Mouse (Mus musculus) monocyte, adult 2 months (primary cell): Measurements from ENCODE around the gene Adam11.

Experiments
- DNase-seq, 2 experiments: peaks; one replicate each; pipeline ENCODE4 v3.0.0; 2022; ENCODE audit warnings: low spot score in 2 of 2, low read depth in 1 of 2

Gene Adam11

DNA sequence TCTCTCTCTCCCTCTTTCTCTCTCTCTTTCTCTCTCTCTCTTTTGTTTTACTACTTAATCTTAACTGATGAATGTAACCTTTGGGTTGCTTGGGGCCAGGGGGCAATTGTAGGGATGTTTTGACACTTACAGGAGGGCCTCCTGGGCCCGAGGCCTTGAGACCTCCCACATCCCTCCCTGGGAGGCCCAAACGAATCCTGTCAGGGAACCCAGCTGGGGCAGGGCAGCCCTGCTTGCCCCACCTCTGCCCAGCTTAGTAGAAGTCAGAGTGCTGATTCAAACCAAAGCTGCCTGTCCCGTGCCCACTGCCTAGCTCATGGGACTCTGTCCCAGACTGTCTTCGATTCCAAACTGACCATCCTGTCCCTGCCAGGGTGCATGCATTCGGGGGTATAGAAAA, 17.4 kb downstream of the Adam11 start:
- DNase-seq = no peak

- DNase-seq = no peak
Observed at GRCm38 (mm10) chr11:102779081-102779638, 17.9 kb downstream of the Adam11 start.

DNA sequence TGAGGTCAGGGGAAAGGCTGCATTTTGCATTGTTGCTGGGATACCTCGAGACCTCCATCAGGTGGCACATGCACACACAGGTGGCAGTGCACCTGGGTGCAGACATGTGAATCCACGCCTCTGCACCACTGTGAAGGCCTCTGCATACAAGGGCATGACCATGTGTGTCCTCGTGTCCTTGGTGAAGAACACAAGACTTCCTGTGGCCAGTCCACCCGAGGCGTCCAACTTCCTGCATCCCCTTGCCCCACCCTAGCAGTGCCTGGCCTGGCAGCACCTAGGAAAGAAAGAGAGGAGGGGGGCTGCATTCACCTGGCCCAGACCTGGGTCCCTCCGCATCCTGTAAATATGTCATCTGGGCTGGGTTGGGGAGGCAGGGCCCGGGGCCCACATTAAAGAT, 18.6 kb downstream of the Adam11 start:
- DNase-seq = no peak

DNA sequence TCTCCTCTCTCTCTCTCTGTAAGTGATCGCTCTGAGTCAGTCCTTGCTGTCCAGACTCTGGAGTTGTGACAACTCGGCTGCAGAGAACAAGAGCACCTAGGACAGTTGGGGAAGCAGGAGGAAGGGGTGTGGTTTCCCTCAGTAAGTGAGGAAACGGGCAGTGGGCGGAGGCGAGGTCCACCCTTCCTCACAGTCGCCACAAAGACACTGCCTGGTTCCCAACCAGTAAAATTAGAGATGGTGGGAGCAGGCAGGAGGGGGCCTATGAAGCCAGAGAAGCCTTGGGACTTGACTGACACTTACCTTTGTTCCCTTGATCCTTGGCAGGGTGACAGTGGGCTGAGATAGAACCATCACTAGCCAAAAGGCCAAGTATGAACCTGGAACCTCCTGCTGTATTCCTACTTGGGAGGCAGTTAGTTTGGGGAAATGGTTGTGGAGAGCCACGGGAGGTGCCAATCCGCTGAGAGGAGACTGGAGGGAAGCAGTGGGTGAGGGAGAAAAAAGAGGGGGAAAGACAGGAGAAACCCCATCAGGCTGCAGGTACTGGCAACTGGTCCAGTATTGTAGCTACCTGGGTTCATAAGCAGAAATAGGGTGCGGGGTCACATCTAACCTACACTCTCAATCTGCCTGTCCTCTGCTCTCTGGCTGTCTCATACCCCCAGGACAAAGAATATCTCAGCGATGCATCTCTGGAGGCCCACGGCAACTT, 19.2 kb downstream of the Adam11 start:
- no peak for DNase-seq

DNA sequence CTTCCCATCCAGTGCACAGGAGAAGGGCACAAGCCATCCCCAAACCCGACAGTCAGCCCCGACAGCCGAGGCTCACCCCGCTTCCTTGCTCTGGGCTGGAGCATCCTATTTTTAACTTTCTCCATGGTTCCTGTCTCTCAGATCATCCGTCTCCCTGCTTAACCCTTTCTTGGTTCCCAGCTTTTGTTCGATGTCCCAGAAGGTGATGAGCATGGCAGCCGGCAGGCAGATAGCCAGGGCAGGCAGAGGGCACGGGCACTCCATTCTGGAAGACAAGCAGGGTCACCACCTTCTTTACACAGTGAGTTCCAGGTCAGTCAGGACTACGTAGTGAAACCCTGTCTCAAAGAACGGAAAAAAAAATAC, 19.7 kb downstream of the Adam11 start:
- no peak for DNase-seq

DNA sequence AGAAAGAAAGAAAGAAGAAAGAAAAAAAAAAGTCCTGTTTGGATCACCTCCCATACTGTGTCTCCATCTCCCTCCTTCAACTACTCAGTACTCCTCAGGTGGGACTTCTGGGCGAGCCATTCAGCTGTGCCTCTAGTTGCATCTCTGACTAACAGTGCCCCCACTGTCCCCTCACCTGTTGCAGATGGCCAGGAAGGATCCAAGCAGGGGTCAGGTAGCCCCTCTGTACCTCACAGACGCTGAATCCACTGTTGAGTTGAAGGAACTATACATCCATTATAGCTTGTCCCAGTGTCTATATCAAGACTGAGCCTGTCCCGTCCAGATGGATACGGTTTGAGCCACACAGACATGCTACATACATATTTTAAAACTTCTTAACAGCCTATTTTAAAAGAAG, 20.3 kb downstream of the Adam11 start:
- DNase-seq = no peak

GRCm38 (mm10) chr11:102783443-102783842, 22.2 kb downstream of the Adam11 start:
- no peak for DNase-seq

DNA sequence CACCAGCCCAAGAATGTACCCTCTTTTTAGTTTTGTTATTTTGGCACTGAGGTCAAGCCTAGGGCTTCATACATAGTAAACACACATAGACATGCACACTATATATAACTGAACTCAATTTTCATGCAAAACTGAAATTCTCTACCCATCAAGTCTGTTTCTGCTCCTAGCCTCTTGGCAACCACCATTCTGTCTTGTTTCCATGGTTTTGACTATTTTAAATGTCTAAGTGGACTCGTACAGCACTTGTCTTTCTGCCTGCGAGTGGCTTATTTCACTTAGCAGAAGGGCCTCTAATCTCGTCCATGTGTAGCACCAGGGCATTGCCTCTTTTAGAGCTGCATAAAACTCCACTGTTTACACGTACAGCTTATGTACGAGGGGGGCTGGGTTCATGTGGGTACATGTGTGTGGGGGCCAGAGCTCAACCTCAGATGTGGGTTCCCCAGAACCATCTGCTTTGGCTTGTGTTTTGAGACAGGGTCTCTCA, 26.5 kb downstream of the Adam11 start:
- DNase-seq = no peak

DNA sequence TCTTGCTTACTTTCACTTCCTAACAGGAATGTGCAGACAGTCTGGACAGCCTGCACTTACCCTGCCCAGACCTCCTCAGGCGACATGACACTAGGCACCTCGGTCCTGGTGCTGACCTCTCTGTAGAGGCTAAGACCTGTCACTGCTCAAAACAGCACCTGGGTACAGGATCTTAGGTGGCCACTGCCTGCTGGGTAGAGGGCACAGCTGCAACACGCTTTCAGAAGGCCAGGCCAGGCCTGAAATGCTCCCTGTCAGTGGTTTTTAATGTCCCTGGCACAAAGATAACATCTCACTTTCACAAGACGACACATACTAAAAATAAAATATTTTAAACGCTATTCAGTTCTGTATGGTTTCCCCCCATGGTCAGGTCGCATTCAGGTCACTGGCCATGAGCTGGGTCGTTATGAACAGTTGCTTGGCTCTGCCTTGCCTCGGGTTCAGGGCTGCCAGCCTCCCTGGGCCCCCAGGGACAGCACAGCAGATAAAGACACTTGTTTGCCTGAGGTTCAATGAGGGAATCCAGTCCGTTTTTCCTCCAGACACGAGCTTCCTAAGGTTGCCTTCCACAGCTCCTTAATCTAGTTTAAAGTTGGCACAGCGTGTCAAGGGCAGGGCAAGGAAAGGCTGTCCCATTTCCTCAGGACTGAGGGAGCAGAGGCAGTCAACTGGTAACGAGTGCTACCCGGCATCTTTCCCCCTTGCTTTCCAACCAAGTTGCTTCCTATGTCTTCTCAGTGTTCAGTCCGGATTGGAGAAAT, 30.6 kb downstream of the Adam11 start:
- DNase-seq = no peak

- DNase-seq = no peak
Observed at GRCm38 (mm10) chr11:102794157-102794556, 32.9 kb downstream of the Adam11 start.

DNA sequence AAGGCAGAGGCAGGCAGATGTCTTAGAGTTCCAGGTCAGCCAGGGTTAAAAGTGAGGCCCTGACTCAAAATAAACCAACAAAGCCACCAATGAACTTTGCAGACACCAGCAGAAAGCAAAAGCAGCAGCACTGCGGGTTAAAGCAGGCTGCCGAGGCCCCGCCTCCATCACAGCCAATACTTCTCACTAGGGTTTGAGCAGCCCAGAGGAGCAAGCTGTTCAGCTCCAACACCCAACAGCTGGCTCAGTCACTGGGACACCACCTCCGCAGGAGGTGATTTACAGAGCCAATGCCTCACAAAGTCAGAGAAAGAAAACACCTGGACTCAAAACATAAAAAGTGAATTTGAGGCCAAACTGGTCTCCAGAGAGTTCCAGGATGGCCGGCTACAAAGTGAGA, 42.2 kb downstream of the Adam11 start:
- DNase-seq = no peak

- no peak for DNase-seq
Observed at GRCm38 (mm10) chr11:102808246-102808645, 47.0 kb downstream of the Adam11 start.

DNA sequence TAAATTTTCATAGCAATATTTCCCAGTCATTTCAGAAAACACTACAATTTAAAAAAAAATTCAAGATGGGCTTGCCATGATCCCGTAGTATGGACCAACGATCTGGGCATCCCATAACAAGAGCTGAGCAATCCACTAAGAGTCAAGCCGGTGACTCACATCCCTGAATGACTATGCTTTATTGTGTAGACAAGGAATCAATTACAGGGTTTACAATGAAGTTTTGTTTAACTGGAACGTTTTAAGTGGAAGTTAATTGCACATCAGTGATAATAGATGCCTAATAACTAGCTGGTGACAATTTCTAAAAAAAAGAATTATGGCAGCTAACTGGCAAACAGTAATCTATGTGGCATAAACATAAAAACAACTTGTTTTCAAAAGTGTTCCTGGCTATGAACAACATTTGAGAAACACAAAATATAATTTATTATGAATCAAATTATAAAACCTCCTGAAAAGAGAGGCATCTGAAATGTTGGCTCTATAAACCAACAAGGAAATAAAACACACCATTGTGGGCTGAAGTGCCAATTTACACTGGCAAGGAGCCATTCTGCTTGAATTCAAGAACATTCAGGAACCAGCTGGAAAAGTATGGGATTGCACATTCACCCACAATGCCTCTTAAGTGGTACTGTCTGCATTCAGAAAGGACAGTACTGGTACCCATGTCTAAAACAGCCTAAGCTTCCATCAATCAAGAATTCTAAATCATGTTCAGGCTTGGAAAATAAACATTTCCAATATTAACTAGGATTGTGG, 49.7 kb downstream of the Adam11 start:
- no peak for DNase-seq

- no peak for DNase-seq
Observed at GRCm38 (mm10) chr11:102814881-102815280, 53.6 kb downstream of the Adam11 start.

DNA sequence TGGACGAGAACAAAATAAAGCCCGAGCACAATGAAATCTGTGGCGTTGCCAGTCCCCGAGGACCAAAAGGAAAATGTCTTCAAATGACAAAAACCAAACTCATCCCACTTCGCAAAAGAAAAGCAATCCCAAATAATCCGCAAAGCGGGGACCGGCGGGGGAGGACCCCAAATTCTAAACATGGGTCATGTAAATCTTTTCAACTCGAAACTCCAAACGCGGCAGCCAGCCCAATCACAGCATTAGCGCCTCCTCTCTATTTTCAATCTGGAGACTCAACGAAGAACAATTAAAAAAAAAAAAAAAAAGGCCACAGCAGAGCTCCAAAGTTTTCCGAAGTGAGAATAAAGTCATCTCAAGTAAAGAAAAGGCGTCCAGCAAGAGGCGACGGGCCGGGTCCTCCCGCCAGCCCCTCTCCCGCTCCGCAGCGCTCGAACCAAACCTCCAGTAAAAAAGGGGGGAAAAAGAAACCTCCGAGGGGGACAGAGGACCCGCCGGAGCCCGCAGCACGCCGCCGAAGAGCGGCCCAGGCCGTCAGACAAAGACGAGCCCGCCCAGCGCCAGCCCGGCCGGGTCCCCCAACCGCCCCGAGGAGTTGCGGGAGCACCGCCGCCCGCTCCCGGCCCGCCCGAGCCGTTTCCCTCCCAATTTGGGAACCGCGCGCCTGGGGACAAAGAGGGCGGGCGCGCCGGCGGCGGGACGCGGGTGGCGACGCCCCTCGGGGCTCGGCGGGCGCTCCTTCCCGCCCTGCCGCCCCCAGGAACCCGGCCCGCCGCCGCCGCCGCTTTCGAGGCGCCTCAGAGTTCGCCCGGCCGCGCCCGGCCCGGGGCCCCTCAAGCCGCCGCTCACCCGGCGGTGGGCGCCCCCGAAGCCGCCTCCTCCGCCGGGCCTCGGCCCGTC, 57.1 kb downstream of the Adam11 start:
- DNase-seq = no peak

DNA sequence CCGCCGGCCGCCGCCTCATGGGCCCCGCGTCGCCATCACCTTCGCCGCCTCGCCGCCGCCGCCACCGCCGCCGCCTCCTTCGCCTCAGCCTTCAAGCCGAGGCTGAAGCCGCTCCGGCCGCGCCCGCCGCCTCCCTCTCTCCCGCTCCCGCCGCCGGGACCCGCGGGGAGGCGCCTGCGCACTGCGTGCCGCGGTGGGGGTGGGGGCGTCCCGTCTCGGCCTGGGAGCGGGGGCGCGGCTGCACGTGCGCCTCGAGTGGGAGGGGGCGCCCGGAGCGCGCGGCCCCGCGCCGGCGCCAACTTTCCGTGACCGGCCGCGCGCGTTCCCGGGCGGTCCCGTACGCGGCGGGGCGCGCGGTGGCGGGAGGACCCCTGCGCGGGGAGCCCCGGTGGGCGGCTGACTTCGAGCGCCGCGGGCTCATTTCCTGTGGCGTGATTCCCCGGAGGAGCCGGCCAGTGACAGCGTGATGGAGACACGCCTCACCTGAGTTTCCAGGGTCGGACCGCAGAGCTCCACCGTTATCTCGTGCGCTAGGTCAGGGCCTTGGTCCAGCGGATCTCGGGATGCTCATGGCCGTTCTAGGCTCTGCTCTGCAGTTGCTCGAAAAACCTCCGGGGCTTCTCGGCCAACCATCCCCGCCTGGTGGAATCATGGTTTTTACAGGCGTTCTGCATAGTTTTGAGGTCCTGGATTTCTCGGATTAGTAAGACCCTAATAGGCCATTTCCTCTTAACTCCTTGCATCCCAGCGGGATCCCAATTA, 58.0 kb downstream of the Adam11 start, which contains the start of gene Gjc1:
Gene Gjc1, minus strand, starts transcription at position 680 of the 762 bp plus-strand sequence.
- DNase-seq = no peak

- DNase-seq = no peak
Observed at GRCm38 (mm10) chr11:102819783-102820385, 58.6 kb downstream of the Adam11 start.

DNA sequence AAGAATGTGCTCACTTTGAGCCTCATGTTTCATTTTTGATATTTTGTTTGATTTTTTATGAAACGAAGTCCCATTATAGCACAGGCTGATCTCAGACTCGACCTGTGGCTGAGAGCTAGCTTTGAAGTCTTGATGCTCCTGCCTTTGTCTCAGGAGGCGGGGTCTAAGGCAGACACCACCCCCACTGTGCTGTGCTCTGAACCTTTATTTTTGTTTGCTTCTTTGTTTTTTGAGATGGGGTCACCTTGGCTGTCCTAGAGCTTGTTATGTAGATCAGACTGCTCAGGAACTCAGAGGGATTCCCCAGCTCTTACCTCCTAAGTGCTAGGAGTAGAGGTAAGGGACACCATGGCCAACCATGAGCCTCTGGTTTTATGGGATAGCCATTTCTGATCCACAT, 59.2 kb downstream of the Adam11 start:
- DNase-seq = no peak

GRCm38 (mm10) chr11:102821231-102821630, 60.0 kb downstream of the Adam11 start:
- no peak for DNase-seq
